In the genomic region with DNA sequence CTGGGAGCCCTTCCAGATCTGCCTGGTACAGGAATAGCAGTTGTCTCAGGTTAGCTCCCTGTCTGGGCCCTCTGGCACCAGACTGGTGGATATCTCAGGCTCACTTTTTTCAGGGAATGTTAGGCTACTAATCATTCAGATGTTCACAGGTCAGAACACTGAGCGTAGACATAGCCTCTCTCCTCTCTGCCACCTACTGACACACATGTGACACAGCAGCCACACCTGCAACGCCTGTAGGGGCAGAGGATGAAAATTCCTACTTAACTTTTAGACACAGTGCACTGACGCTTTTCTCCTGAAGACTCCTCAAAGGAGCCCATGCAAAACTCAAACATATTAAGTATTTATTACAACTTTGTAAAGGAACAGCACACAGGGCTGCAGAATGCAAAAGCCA, we compare ENCODE assay signal across 22 mouse cellular contexts. TPM values are rescaled to one million over a fixed set of nuclear protein-coding genes. Genes with fewer than 3 reads are reported as not detected.
DNase-seq lines count a peak whose midpoint lies in the region; ATAC-seq and TF ChIP-seq lines count a peak whose summit lies in the region.
"Had no signal": no experiment of that assay in that cellular context is flagged by ENCODE, and none has a peak within 500 bp of the region (broad histone marks: within the 10 kb centered on the region; RNA-seq: fewer than 3 reads in every experiment).

No protein-coding gene starts in this region.

- no peaks in the 10 kb centered on the region for H3K27me3 ChIP-seq in kidney, adult 2 months (replicated peaks; ENCODE audit: control insufficient read depth, insufficient read depth, low read length)
- H3K27me3 ChIP-seq in kidney, embryonic 16.5 days (ENCODE audit: insufficient read depth, low read length), result no peaks in the 10 kb centered on the region
- H3K27me3 ChIP-seq in stomach, postnatal 0 days (ENCODE audit: control insufficient read depth, insufficient read depth, low read length), result no peaks in the 10 kb centered on the region
- H3K27me3 ChIP-seq in thymus, adult 2 months (ENCODE audit: control insufficient read depth, insufficient read depth, low read length), result no peaks in the 10 kb centered on the region
- H3K27me3 ChIP-seq: heart, embryonic 15.5 days; limb, embryonic 13.5 days; liver, embryonic 15.5 days had no signal

- no peak overlapping the region for H3K9ac ChIP-seq in kidney, embryonic 16.5 days (replicated peaks; ENCODE audit: low read length)
- H3K9ac ChIP-seq in ES-E14 (ENCODE audit: insufficient read depth, low read depth, low read length, poor library complexity, severe bottlenecking), result no peak overlapping the region
- H3K9ac ChIP-seq in stomach, postnatal 0 days (ENCODE audit: low read length), result no peak overlapping the region
- H3K9ac ChIP-seq: forebrain, postnatal 0 days; heart, embryonic 15.5 days; limb, embryonic 13.5 days; liver, embryonic 15.5 days had no signal

- no peak for TF ChIP-seq POLR2A in kidney, adult 2 months (IDR thresholded peaks at IDR 0.05; ENCODE audit: low read depth, low read length)
- no peak for TF ChIP-seq POLR2A in lung, adult 2 months (IDR thresholded peaks at IDR 0.05; ENCODE audit: borderline replicate concordance, extremely low read depth, low read depth, low read length)
- no peak for TF ChIP-seq POLR2A in thymus, adult 2 months (IDR thresholded peaks at IDR 0.05; ENCODE audit: control insufficient read depth, extremely low read depth, insufficient read depth, low read length, poor library complexity)

- H3K36me3 ChIP-seq in kidney, adult 2 months (ENCODE audit: control insufficient read depth, insufficient read depth, low read length), result peaks cover 7% of the 10 kb centered on the region
- H3K36me3 ChIP-seq in kidney, embryonic 16.5 days (ENCODE audit: insufficient read depth, low read length), result peaks cover 54% of the 10 kb centered on the region
- H3K36me3 ChIP-seq in ES-E14 (ENCODE audit: control insufficient read depth, insufficient read depth, low read length, poor library complexity, severe bottlenecking), result peaks cover 33% of the 10 kb centered on the region
- H3K36me3 ChIP-seq in stomach, postnatal 0 days (ENCODE audit: control insufficient read depth, insufficient read depth, low read length), result peaks cover 21% of the 10 kb centered on the region
- H3K36me3 ChIP-seq in thymus, adult 2 months (ENCODE audit: control insufficient read depth, insufficient read depth, low read length), result peaks cover 15% of the 10 kb centered on the region

- H3K4me1 ChIP-seq in kidney, adult 2 months (ENCODE audit: control insufficient read depth, insufficient read depth, low read length), result no peaks in the 10 kb centered on the region
- H3K4me1 ChIP-seq in kidney, embryonic 16.5 days (ENCODE audit: insufficient read depth, low read length), result no peaks in the 10 kb centered on the region
- no peaks in the 10 kb centered on the region for H3K4me1 ChIP-seq in lung, adult 2 months (ENCODE audit: control insufficient read depth, insufficient read depth, low read length)
- peaks cover 19 to 21% of the 10 kb centered on the region in 2 experiments for H3K4me1 ChIP-seq in ES-E14 (ENCODE audit: control insufficient read depth in 2 of 2, insufficient read depth in 2 of 2, low read length in 2 of 2, poor library complexity in 1 of 2)
- H3K4me1 ChIP-seq in stomach, postnatal 0 days (replicated peaks; ENCODE audit: control insufficient read depth, insufficient read depth), result no peaks in the 10 kb centered on the region
- H3K4me1 ChIP-seq in thymus, adult 2 months (replicated peaks; ENCODE audit: control insufficient read depth, insufficient read depth, low read length), result peaks cover 4% of the 10 kb centered on the region; the same call in 1 of the 2 replicates
- H3K4me1 ChIP-seq: forebrain, embryonic 10.5 days had no signal

- WGBS in kidney, adult 2 months, result 57% methylated on average over 3 of the region's 3 CpGs
- WGBS in kidney, embryonic 16.5 days, result 82% methylated on average over 3 of the region's 3 CpGs
- WGBS in lung, adult 2 months, result 71% methylated on average over 3 of the region's 3 CpGs
- 77% methylated on average over 3 of the region's 3 CpGs for WGBS in stomach, postnatal 0 days
- 90% methylated on average over 3 of the region's 3 CpGs for WGBS in thymus, adult 2 months

- peak; percentile 32; the same call in 1 of the 2 replicates for TF ChIP-seq CTCF in kidney, adult 2 months (conservative IDR thresholded peaks at IDR 0.05; ENCODE audit: insufficient read depth, insufficient read length, low read depth, low read length)
- peak; percentile 22; the same call in 1 of the 2 replicates for TF ChIP-seq CTCF in lung, adult 2 months (IDR thresholded peaks at IDR 0.05; ENCODE audit: insufficient read depth, low read length)
- TF ChIP-seq CTCF in stomach, postnatal 0 days (IDR thresholded peaks at IDR 0.05; ENCODE audit: low read depth), result peak; percentile 50
- TF ChIP-seq CTCF in thymus, adult 2 months (IDR thresholded peaks at IDR 0.05; ENCODE audit: borderline replicate concordance, control insufficient read depth, extremely low read depth, insufficient read depth, low read length, poor library complexity), result no peak

- no peak for DNase-seq in kidney, adult 2 months
- DNase-seq in lung, adult 2 months, result no peak
- no peak for DNase-seq in lung, postnatal 36 days
- DNase-seq in ES-E14 (ENCODE audit: low read depth, low spot score), result no peak
- no peak for DNase-seq in stomach, postnatal 0 days (ENCODE audit: low spot score)
- DNase-seq in thymus, adult 2 months, result no peak
- DNase-seq: adrenal gland, adult 8-10 months; cerebellum, adult 11-12 months; cerebellum, postnatal 10 days; forebrain, postnatal 0 days; gastrocnemius, postnatal 25 days; kidney, adult 11 months; kidney, postnatal 14 days; lung, postnatal 4 days; thymus, postnatal 36 days had no signal

- in situ Hi-C loops in ES-E14 (cut with MboI; ENCODE audit: low sequenced_read_pairs in 2 of 2, unreplicated experiment in 2 of 2), result no loop called here

- no peak overlapping the region for H3K4me2 ChIP-seq in kidney, embryonic 16.5 days (replicated peaks; ENCODE audit: low read depth, low read length)
- no peak overlapping the region for H3K4me2 ChIP-seq in stomach, postnatal 0 days (replicated peaks; ENCODE audit: low read depth)
- H3K4me2 ChIP-seq: heart, embryonic 15.5 days; limb, embryonic 13.5 days; liver, embryonic 15.5 days had no signal

- no peak for ATAC-seq in kidney, embryonic 16.5 days (ENCODE audit: low FRiP score, low TSS enrichment)
- no peak for ATAC-seq in stomach, postnatal 0 days (ENCODE audit: low FRiP score, low TSS enrichment)
- ATAC-seq: forebrain, postnatal 0 days; hindbrain, embryonic 16.5 days; midbrain, embryonic 16.5 days had no signal

- no peak overlapping the region for H3K27ac ChIP-seq in kidney, adult 2 months (ENCODE audit: insufficient read depth, low read depth, low read length)
- H3K27ac ChIP-seq in kidney, embryonic 16.5 days (ENCODE audit: low read length), result no peak overlapping the region
- H3K27ac ChIP-seq in ES-E14 (ENCODE audit: insufficient read depth, low read depth, low read length, poor library complexity, severe bottlenecking), result 0 out of 2 replicates have a peak overlapping the region, but pooled peaks have one; percentile 66
- H3K27ac ChIP-seq in stomach, postnatal 0 days (replicated peaks), result no peak overlapping the region
- H3K27ac ChIP-seq in thymus, adult 2 months (ENCODE audit: control insufficient read depth, insufficient read depth, low read length), result no peak overlapping the region
- H3K27ac ChIP-seq: forebrain, embryonic 10.5 days; heart, embryonic 15.5 days; limb, embryonic 13.5 days; liver, embryonic 15.5 days had no signal

- H3K4me3 ChIP-seq in kidney, adult 2 months (ENCODE audit: insufficient read depth, low read depth, low read length), result no peak overlapping the region
- H3K4me3 ChIP-seq in kidney, embryonic 16.5 days (ENCODE audit: low read length), result no peak overlapping the region
- H3K4me3 ChIP-seq in lung, adult 2 months (replicated peaks; ENCODE audit: extremely low read depth, low read depth, low read length), result no peak overlapping the region
- no peak overlapping the region for H3K4me3 ChIP-seq in ES-E14 (ENCODE audit: insufficient read depth in 1 of 2, low read depth in 1 of 2, low read length in 2 of 2, poor library complexity in 1 of 2, severe bottlenecking in 1 of 2)
- H3K4me3 ChIP-seq in stomach, postnatal 0 days (ENCODE audit: low read depth, low read length), result no peak overlapping the region
- no peak overlapping the region for H3K4me3 ChIP-seq in thymus, adult 2 months (ENCODE audit: control insufficient read depth, insufficient read depth, low read length)
- H3K4me3 ChIP-seq: forebrain, embryonic 10.5 days; heart, embryonic 15.5 days; limb, embryonic 13.5 days; liver, embryonic 15.5 days had no signal

- no peak for TF ChIP-seq EP300 in stomach, postnatal 0 days (optimal IDR thresholded peaks at IDR 0.05)

- H3K9me3 ChIP-seq in kidney, embryonic 16.5 days (ENCODE audit: low read length), result 0 out of 2 replicates have a peak, but pooled peaks cover 5% of the 10 kb centered on the region
- no peaks in the 10 kb centered on the region for H3K9me3 ChIP-seq in ES-E14 (ENCODE audit: control insufficient read depth, insufficient read depth, low read depth, low read length)
- H3K9me3 ChIP-seq in stomach, postnatal 0 days (ENCODE audit: control insufficient read depth, low read length), result no peaks in the 10 kb centered on the region
- H3K9me3 ChIP-seq: forebrain, embryonic 10.5 days; heart, embryonic 15.5 days; liver, embryonic 15.5 days had no signal

TF ChIP-seq in ES-E14, 5 proteins besides CTCF, POLR2A, EP300 and RAD21:
- no peak for TF ChIP-seq MAFK (IDR thresholded peaks at IDR 0.05; ENCODE audit: insufficient read depth, low read depth, low read length)
- TF ChIP-seq ZNF384 (IDR thresholded peaks at IDR 0.05; ENCODE audit: low read depth, low read length), result no peak
- no peak for TF ChIP-seq HCFC1 (IDR thresholded peaks at IDR 0.05; ENCODE audit: borderline replicate concordance, insufficient read depth, low read length)
- TF ChIP-seq CHD2 (IDR thresholded peaks at IDR 0.05; ENCODE audit: low read depth, low read length), result no peak

RNA-seq across cellular contexts. Expression of a gene that starts 32.5 kb away (rescaled TPM):
- polyA plus RNA-seq in kidney, adult 2 months (2012; rRNA removed), result 14.3 and 14.4 TPM in 2 replicates
- polyA plus RNA-seq in kidney, embryonic 16.5 days (2015; fragmentation: Nextera tagmentation; extraction: Ambion mirVana), result 38.7 and 39.7 TPM in 2 replicates
- polyA plus RNA-seq in lung, adult 2 months (2012; rRNA removed), result 4.4 and 8.8 TPM in 2 replicates
- total RNA-seq in ES-E14 (2012; rRNA removed), result 62.0 and 74.2 TPM in 2 replicates
- 9.2 and 9.3 TPM in 2 replicates for polyA plus RNA-seq in stomach, postnatal 0 days (2015; fragmentation: Nextera tagmentation; extraction: Ambion mirVana)
- 3.6 and 5.0 TPM in 2 replicates for polyA plus RNA-seq in thymus, adult 2 months (2012; rRNA removed)

RNA-seq across cellular contexts. Expression of a gene that starts 49.7 kb away (rescaled TPM):
- 13.8 and 15.2 TPM in 2 replicates for polyA plus RNA-seq in kidney, adult 2 months (2012; rRNA removed)
- 9.1 and 9.6 TPM in 2 replicates for polyA plus RNA-seq in kidney, embryonic 16.5 days (2015; fragmentation: Nextera tagmentation; extraction: Ambion mirVana)
- polyA plus RNA-seq in lung, adult 2 months (2012; rRNA removed), result 15.4 and 20.5 TPM in 2 replicates
- total RNA-seq in ES-E14 (2012; rRNA removed), result 54.9 and 60.0 TPM in 2 replicates
- polyA plus RNA-seq in stomach, postnatal 0 days (2015; fragmentation: Nextera tagmentation; extraction: Ambion mirVana), result 4.0 and 4.9 TPM in 2 replicates
- polyA plus RNA-seq in thymus, adult 2 months (2012; rRNA removed), result 25.9 and 27.2 TPM in 2 replicates
